Mouse (Mus musculus) cerebellum, adult 2 months (tissue): Measurements from ENCODE around the gene Stard3. TPM values are rescaled to one million over a fixed set of nuclear protein-coding genes. Genes with fewer than 3 reads are reported as not detected.
A peak's percentile ranks its signal among the peaks of the same experiment; 100 is the strongest.

Experiments used
- DNase-seq, 2 experiments: peaks; one replicate each; pipeline ENCODE4 v3.0.0; 2021
- H3K27ac ChIP-seq: fragments of 200-500 bp; 2 replicates; pipeline ENCODE4 v1.5.1; 2012; ENCODE audit warnings: low read length, control low read depth, inconsistent platforms; ENCODE audit not compliant: insufficient read depth
- H3K27me3 ChIP-seq: fragments of 200-500 bp; 2 replicates; pipeline ENCODE4 v1.6.1; 2012; ENCODE audit warnings: inconsistent platforms, mild to moderate bottlenecking, low read length, moderate library complexity; ENCODE audit not compliant: control insufficient read depth, insufficient read depth
- H3K4me1 ChIP-seq: fragments of 200-500 bp; 2 replicates; pipeline ENCODE4 v1.6.1; 2011; ENCODE audit warnings: low read length; ENCODE audit not compliant: control insufficient read depth, insufficient read depth
- H3K4me3 ChIP-seq: fragments of 200-500 bp; replicated peaks from 2 replicates; pipeline ENCODE3; 2011; ENCODE audit warnings: mild to moderate bottlenecking, low read depth, low read length, control low read depth; ENCODE audit not compliant: insufficient read depth
- CTCF ChIP-seq: fragments of 200-500 bp; IDR thresholded peaks from 2 replicates; pipeline ENCODE4 v1.5.1; 2011; ENCODE audit warnings: low read depth, mild to moderate bottlenecking, control low read depth, low read length, moderate library complexity, borderline replicate concordance; ENCODE audit not compliant: insufficient read depth
- POLR2A ChIP-seq: fragments of 200-500 bp; IDR thresholded peaks from 2 replicates; pipeline ENCODE4 v1.6.1; 2011; ENCODE audit warnings: low read length, control low read depth, borderline replicate concordance; ENCODE audit not compliant: insufficient read depth
- WGBS: fragments of 180-500 bp; shearing (Covaris S2); methylation state at CpG from one replicate; pipeline ENCODE4 v1.1.7; 2018; 5-methylcytosine and 5-hydroxymethylcytosine counted together
- polyA plus RNA-seq: library from polyadenylated mRNA; depleted of rRNA; stranded (reverse); fragments of >200 nt; gene quantifications from 2 replicates; pipeline ENCODE4 v1.2.3, GENCODE M21; 2012

Gene Stard3
- polyA plus RNA-seq, 1 experiment, result 53.5 TPM

- peak overlapping the region; percentile 99 for H3K27ac ChIP-seq
- H3K4me1 ChIP-seq, result peaks cover 28% of the 10 kb centered on the region
- DNase-seq, result peak; percentile 71 to 81
- H3K27me3 ChIP-seq, result no peaks in the 10 kb centered on the region
- peak overlapping the region; percentile 93 for H3K4me3 ChIP-seq
- TF ChIP-seq CTCF (no peak), POLR2A (no peak)
- 1% methylated on average over 97 of the region's 97 CpGs for WGBS
Observed at GRCm38 (mm10) chr11:98327136-98328030, 30.8 kb upstream of the Stard3 start.

DNA sequence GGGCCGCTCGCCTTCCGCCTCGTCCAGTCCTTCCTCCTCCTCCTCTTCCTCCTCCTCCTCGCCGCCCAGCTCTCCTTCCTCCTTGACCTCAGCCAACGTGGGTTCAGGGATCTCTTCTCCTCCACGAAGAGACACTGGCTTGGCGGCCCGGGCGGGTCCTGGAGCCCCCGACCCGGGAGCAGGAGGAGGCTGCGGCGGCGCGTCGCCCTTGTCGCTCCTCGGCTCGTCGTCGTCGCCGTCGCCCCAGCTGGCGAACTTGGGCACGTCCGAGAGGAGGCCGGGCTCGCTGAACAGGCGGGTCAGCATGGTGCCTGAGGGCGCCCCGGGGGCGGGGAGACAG is 30.2 kb upstream of the Stard3 start:
- peaks cover 33% of the 10 kb centered on the region for H3K4me1 ChIP-seq
- DNase-seq, result peak; percentile 74 to 85
- peak overlapping the region; percentile 93 for H3K4me3 ChIP-seq
- H3K27me3 ChIP-seq, result no peaks in the 10 kb centered on the region
- H3K27ac ChIP-seq, result peak overlapping the region; percentile 99
- WGBS, result under 1% methylated on average over 34 of the region's 35 CpGs
- no peak for TF ChIP-seq POLR2A
- TF ChIP-seq CTCF, result no peak

GRCm38 (mm10) chr11:98328371-98329069 is 29.6 kb upstream of the Stard3 start:
- 1% methylated on average over 50 of the region's 56 CpGs for whole genome bisulfite sequencing
- H3K27ac ChIP-seq, result peak overlapping the region; percentile 99
- DNase-seq, result peak; percentile 73 to 83
- peaks cover 38% of the 10 kb centered on the region for H3K4me1 ChIP-seq
- peak overlapping the region; percentile 93 for H3K4me3 ChIP-seq
- H3K27me3 ChIP-seq, result no peaks in the 10 kb centered on the region
- no peak for TF ChIP-seq CTCF
- TF ChIP-seq POLR2A, result no peak

DNA sequence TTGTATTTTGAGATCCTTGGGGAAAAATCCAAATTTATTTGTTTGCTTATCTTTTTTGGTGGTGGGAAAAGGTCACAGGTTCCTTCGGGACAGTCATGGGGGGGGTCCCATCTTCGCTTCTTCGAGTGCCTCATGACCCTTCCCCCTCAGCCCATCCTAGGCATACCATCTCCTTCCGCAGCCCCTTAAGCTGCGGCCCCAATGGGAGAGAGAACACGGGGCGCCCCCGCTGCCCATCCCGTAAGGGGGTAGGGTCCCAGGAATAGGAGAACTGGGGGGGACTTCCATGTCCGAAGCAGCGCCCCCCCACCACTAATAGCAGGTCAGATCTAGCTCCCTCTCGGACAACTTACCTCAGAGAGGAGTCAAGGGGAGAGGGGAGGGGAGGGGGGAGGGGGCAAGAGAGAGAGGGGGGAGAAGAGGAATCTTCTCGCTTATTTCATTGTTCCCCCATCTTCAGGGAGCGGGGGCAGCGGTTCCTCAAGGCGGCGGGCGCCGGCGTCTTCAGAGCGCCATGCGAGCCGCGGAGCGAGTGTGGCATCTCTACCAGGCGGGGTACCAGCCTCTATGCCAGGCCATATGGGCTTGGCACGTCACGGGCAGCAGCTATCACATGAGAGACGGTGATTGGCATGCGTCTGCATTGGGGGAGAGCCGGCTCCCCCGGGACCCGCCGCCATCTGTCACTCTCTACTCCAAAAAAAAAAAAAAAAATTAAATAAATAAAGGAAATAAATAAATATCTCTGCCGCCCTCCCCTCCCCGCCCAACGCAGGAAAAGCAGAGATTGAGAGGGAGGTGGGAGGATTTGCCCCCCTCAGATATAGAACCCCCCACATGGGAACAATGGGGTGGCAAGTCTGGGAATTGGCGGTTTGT is 28.8 kb upstream of the Stard3 start, which contains the start of gene Neurod2:
Gene Neurod2 (minus strand): TSS at position 568 of the 879 bp plus-strand sequence.
- Histone ChIP-seq H3K4me1 (peaks cover 43% of the 10 kb centered on the region), H3K4me3 (peak within 1 kb of the TSS; percentile 93), H3K27ac (peak within 1 kb of the TSS; percentile 99), H3K27me3 (no peaks in the 10 kb centered on the region)
- 1% methylated on average over 38 of the region's 38 CpGs for WGBS
- peak; percentile 97 for TF ChIP-seq POLR2A
- no peak for TF ChIP-seq CTCF
- peak; percentile 94 to 97 for DNase-seq

DNA sequence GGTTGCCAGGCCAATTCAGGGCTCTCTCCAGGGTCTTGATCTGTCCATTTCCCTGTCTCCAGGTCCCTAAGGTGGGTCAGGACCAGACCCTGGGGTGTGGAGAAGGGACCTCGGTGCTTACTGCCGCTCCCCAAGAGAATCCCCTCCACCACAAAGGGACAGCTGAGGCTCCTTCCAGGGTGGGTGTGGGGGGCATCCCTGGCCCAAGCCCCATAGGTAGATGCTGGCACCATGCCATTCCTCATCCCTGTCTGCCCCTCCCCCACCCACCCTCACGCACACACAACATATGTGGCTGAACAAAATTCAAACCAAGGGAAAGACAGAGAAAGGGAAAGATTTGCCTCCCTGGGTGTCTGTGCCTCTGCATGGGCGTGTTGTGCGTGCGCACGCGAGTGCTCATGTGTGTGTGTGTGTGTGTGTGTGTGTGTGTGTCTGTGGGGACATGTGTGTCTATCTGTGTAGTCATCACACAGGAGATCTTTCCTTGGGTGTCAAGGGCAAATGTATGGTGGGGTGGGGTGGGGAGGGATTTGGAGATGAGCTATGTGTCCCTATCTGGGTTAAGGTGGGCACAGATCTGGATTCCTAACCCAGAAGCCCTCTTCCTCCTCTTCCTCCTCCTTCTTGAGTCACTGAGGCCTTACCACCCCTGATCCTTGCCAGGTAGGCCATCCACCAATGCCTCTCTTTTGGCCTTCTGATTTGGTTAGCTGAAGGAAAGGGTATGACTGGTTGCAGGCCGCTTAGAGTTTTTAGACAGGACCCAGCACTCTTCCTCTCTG is 28.0 kb upstream of the Stard3 start:
- Histone ChIP-seq H3K4me3 (peak overlapping the region; percentile 4), H3K4me1 (peaks cover 46% of the 10 kb centered on the region), H3K27ac (peak overlapping the region; percentile 91), H3K27me3 (no peaks in the 10 kb centered on the region)
- TF ChIP-seq POLR2A (no peak), CTCF (no peak)
- WGBS, result 36% methylated on average over 9 of the region's 9 CpGs
- peak in 1 of 2 experiments; percentile 78 for DNase-seq

- 92% methylated on average over 2 of the region's 2 CpGs for WGBS
- DNase-seq, result peak in 1 of 2 experiments; percentile 45
- H3K4me1 ChIP-seq, result peaks cover 46% of the 10 kb centered on the region
- H3K27ac ChIP-seq, result no peak overlapping the region; the same call in 1 of the 2 replicates
- no peaks in the 10 kb centered on the region for H3K27me3 ChIP-seq
- no peak overlapping the region for H3K4me3 ChIP-seq
- TF ChIP-seq CTCF (no peak), POLR2A (no peak)
Observed at GRCm38 (mm10) chr11:98330745-98331204, 27.4 kb upstream of the Stard3 start.

DNA sequence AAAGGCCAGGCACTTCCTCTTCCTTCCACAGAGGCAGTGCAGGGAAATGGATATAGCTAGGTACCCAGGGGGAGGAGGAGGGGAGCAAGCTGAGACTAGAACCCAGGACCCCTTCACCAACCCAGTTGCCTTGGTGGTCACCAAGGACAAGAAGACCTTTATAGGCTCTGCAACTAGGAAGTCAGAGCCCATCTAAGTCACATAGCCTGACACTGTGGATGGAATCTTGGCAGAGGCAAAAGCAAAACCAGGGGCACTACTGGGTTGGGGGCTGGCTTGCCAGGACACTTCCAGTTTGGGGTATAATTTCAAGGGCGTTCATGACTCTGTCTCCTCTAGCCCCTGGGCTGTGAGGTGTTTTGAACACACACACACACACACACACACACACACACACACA is 26.8 kb upstream of the Stard3 start:
- WGBS, result 77% methylated on average over 1 of the region's 1 CpGs
- Histone ChIP-seq H3K4me1 (peaks cover 47% of the 10 kb centered on the region), H3K4me3 (no peak overlapping the region), H3K27me3 (no peaks in the 10 kb centered on the region), H3K27ac (no peak overlapping the region; the same call in 1 of the 2 replicates)
- TF ChIP-seq POLR2A, result no peak
- TF ChIP-seq CTCF, result no peak
- DNase-seq, result no peak
